Mouse (Mus musculus) liver, embryonic 13.5 days (tissue): ENCODE data around the gene Fyn. TPM values are rescaled to one million over a fixed set of nuclear protein-coding genes. Genes with fewer than 3 reads are reported as not detected.

Source experiments
- ATAC-seq: fragments of 200-750 bp; cut with Nextera tagmentation; 2 replicates; pipeline ENCODE4 v1.8.0; 2017; ENCODE audit warnings: low read depth, mild to moderate bottlenecking, moderate number of reproducible peaks, moderate library complexity
- DNase-seq: peaks from one replicate; pipeline ENCODE4 v3.0.0; 2022
- H3K27ac ChIP-seq: fragments of 300-500 bp; sonication (generic); 2 replicates; pipeline ENCODE4 v1.5.1; 2015; ENCODE audit warnings: moderate library complexity, mild to moderate bottlenecking, inconsistent platforms
- H3K27me3 ChIP-seq: fragments of 300-500 bp; sonication (generic); 2 replicates; pipeline ENCODE4 v1.6.1; 2015; ENCODE audit warnings: mild to moderate bottlenecking, inconsistent platforms
- H3K36me3 ChIP-seq: fragments of 300-500 bp; sonication (generic); 2 replicates; pipeline ENCODE4 v1.6.1; 2015; ENCODE audit warnings: mild to moderate bottlenecking, inconsistent platforms
- H3K4me1 ChIP-seq: fragments of 300-500 bp; sonication (generic); replicated peaks from 2 replicates; pipeline ENCODE4 v1.6.1; 2015; ENCODE audit warnings: inconsistent platforms
- H3K4me2 ChIP-seq: fragments of 300-500 bp; sonication (generic); 2 replicates; pipeline ENCODE4 v1.6.1; 2015; ENCODE audit warnings: inconsistent platforms, mild to moderate bottlenecking, moderate library complexity
- H3K4me3 ChIP-seq: fragments of 300-500 bp; sonication (generic); replicated peaks from 2 replicates; pipeline ENCODE4 v1.5.1; 2015; ENCODE audit warnings: mild to moderate bottlenecking, inconsistent platforms
- H3K9ac ChIP-seq: fragments of 300-500 bp; sonication (generic); 2 replicates; pipeline ENCODE4 v1.6.1; 2015; ENCODE audit warnings: mild to moderate bottlenecking, inconsistent platforms
- H3K9me3 ChIP-seq: fragments of 300-500 bp; sonication (generic); replicated peaks from 2 replicates; pipeline ENCODE4 v1.6.1; 2016; ENCODE audit warnings: inconsistent platforms
- WGBS: fragments of 180-500 bp; shearing (Covaris S2); methylation state at CpG from one replicate; pipeline ENCODE4 v1.1.7; 2015; ENCODE audit not compliant: insufficient replicate concordance; 5-methylcytosine and 5-hydroxymethylcytosine counted together
- polyA plus RNA-seq: library from polyadenylated mRNA; unstranded; fragments of >200 nt; fragmentation: Nextera tagmentation; extraction: Ambion mirVana; gene quantifications from 2 replicates; pipeline ENCODE4 v1.2.1, GENCODE M21; 2015

Gene Fyn
- polyA plus RNA-seq, 1 experiment from 2014 or later = 6.5 TPM

DNA sequence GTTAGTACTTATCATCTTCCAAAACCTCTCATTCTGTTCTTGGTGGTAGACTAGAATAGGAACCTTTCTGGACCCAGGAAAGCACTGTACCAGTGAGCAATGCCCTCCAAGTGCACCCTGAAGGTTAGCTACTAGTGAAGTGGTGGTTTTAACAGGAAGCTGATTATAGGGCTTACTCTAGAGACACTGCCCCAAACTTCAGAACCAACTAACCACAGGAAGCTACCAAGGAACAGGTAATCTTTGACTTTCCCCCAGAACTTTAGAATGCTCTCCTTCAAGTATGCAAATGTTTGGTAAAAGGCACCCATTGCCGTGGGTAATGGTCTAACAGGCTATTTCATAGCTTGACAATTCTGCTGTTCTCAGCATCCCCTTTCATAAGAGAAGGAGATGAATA is 231.5 kb downstream of the Fyn start:
- no peak for DNase-seq
- WGBS = 30% methylated on average over 1 of the region's 1 CpGs

DNA sequence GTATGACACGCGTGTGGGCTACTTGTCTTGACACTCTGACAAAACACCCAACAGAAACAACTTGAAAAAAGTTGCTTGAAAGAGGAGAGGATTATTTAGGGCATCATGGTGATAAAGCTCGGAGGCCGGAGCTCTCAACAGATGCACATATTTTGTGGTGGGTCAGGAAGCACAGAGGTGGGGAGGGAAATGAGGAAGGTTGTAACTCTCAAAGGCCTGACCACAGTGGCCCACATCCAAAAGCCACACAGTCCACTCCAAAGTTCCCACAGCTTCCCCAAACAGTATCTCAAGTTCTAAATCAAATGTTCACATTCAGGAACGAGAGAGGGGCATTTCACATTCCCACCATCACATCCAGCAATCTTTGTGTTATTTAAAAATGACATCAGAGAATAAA is 232.4 kb downstream of the Fyn start:
- DNase-seq (no peak), ATAC-seq (no peak)
- no peaks in the 10 kb centered on the region for H3K4me1 ChIP-seq
- H3K27me3 ChIP-seq = no peaks in the 10 kb centered on the region
- H3K4me3 ChIP-seq = no peak overlapping the region
- H3K27ac ChIP-seq = no peak overlapping the region
- WGBS = 31% methylated on average over 5 of the region's 5 CpGs
- no peaks in the 10 kb centered on the region for H3K9me3 ChIP-seq
- H3K9ac ChIP-seq = no peak overlapping the region
- H3K36me3 ChIP-seq = no peaks in the 10 kb centered on the region
- H3K4me2 ChIP-seq = no peak overlapping the region

More for the DNA sequence above, 231.5 kb downstream of the Fyn start:
- no peak overlapping the region for H3K9ac ChIP-seq
- no peak overlapping the region for H3K27ac ChIP-seq
- H3K36me3 ChIP-seq = no peaks in the 10 kb centered on the region
- no peak overlapping the region for H3K4me3 ChIP-seq
- H3K4me2 ChIP-seq = no peak overlapping the region
- H3K27me3 ChIP-seq = no peaks in the 10 kb centered on the region
- ATAC-seq = no peak
- no peaks in the 10 kb centered on the region for H3K9me3 ChIP-seq
- no peaks in the 10 kb centered on the region for H3K4me1 ChIP-seq

DNA sequence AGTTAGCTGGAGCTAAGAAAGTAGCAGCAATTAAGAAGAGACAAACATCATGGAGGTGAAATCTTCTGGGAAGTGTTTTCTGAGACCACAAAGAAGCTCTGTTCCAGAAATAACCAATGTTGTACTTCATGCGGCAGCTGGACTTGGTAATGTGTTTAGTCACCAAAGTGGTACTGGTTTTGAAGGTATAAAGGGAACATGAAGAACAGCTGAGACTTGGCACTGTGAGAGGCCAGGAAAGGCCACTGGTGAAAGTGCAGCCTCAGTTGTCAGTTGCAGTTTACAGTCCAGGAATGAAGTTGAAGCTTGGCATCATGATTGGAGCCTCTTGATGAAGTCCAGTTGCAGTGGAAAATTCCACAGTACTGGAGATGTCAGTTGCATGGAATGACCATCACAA is 237.8 kb downstream of the Fyn start:
- ATAC-seq = no peak
- Histone ChIP-seq H3K36me3 (no peaks in the 10 kb centered on the region), H3K4me2 (no peak overlapping the region), H3K4me3 (no peak overlapping the region), H3K4me1 (no peaks in the 10 kb centered on the region), H3K9ac (no peak overlapping the region), H3K27ac (no peak overlapping the region), H3K9me3 (no peaks in the 10 kb centered on the region), H3K27me3 (no peaks in the 10 kb centered on the region)
- 76% methylated on average over 1 of the region's 1 CpGs for WGBS
- DNase-seq = no peak

GRCm38 (mm10) chr10:39611234-39611633 is 242.6 kb downstream of the Fyn start:
- Histone ChIP-seq H3K4me2 (no peak overlapping the region), H3K9me3 (no peaks in the 10 kb centered on the region), H3K27me3 (no peaks in the 10 kb centered on the region), H3K4me3 (no peak overlapping the region), H3K36me3 (no peaks in the 10 kb centered on the region), H3K9ac (no peak overlapping the region), H3K27ac (no peak overlapping the region), H3K4me1 (peaks cover 10% of the 10 kb centered on the region)
- DNase-seq = no peak
- no peak for ATAC-seq
- 74% methylated on average over 3 of the region's 3 CpGs for WGBS

- Histone ChIP-seq H3K4me2 (no peak overlapping the region), H3K4me1 (peaks cover 13% of the 10 kb centered on the region), H3K36me3 (no peaks in the 10 kb centered on the region), H3K9ac (no peak overlapping the region), H3K27me3 (no peaks in the 10 kb centered on the region), H3K9me3 (no peaks in the 10 kb centered on the region), H3K4me3 (no peak overlapping the region), H3K27ac (no peak overlapping the region)
- no peak for DNase-seq
- WGBS = 70% methylated on average over 2 of the region's 2 CpGs
- ATAC-seq = no peak
These were observed 243.5 kb downstream of the Fyn start for GRCm38 (mm10) chr10:39612131-39612530.

DNA sequence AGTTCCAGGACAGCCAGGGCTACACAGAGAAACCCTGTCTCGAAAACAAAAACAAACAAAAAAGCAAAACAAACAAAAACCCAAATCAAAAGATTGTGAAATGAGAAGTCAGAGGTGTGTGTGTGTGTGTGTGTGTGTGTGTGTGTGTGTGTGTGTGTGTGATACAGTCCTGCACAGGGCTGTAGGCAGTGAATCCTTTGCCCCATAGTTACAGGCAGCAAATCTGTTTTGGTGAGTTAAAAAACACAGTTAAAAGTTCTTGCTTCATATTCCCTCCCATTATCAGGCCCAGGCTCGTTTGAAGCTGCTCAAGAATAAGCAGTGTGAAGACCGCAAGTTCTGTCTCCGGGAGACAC is 244.0 kb downstream of the Fyn start, which contains the start of gene Traf3ip2:
TSS of gene Traf3ip2 (plus strand) at position 302 of the 356 bp plus-strand sequence.
- Histone ChIP-seq H3K9me3 (no peaks in the 10 kb centered on the region), H3K4me1 (peaks cover 13% of the 10 kb centered on the region), H3K27me3 (no peaks in the 10 kb centered on the region), H3K36me3 (no peaks in the 10 kb centered on the region), H3K9ac (peak within 1 kb of the TSS; percentile 36; the same call in 1 of the 2 replicates), H3K4me2 (peak within 1 kb of the TSS; percentile 62), H3K27ac (peak within 1 kb of the TSS; percentile 61), H3K4me3 (peak within 1 kb of the TSS; percentile 44)
- WGBS = 25% methylated on average over 4 of the region's 4 CpGs
- DNase-seq (no peak), ATAC-seq (no peak)

DNA sequence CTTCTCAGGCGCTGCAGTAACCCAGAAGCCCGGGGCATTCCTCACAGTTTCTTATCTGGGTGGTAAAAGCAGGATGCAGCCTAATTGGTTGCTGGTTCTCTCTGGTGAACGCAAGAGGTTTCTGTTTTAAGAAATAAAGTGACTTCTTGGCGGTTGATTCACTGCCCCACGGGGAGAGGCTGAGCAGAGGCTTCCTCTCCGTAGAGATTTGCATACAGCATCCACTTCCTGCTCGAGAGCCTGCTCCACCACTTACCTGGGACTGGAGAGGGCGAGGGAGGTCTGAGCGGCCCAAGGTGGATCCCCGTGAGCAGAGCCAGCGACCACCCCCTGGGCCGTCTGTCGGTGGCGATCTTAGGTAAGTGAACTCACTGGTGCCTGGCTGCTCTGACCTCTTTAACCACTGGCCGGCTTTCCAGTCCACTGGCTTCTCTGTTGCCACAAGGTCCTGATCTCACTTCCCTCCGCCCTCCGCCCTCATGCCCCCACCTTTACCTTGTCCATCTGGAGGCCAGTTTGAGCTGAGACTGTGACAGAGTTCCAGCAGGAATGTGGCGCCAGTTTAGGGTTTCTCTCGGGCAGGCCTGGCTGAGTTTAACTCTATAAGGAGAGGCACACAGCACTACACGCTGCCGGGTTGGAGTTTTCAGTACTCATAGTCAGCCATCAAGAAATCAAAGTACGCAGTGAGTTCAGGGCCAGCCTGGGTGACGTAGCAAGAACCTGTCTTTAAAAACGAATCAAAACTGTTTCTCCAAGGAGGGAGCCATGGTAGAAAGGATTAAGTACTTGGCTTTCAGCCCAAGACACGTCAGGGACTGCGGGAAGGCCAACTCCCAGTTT is 244.6 kb downstream of the Fyn start:
- Histone ChIP-seq H3K9me3 (no peaks in the 10 kb centered on the region), H3K4me2 (peak overlapping the region; percentile 62), H3K4me1 (peaks cover 13% of the 10 kb centered on the region), H3K9ac (peak overlapping the region; percentile 36; the same call in 1 of the 2 replicates), H3K27me3 (no peaks in the 10 kb centered on the region), H3K27ac (peak overlapping the region; percentile 61), H3K4me3 (peak overlapping the region; percentile 44), H3K36me3 (no peaks in the 10 kb centered on the region)
- ATAC-seq (peak; percentile 65), DNase-seq (no peak)
- 13% methylated on average over 26 of the region's 26 CpGs for WGBS

- Histone ChIP-seq H3K4me3 (no peak overlapping the region), H3K27me3 (no peaks in the 10 kb centered on the region), H3K36me3 (no peaks in the 10 kb centered on the region), H3K9ac (no peak overlapping the region), H3K4me2 (peak overlapping the region; percentile 62), H3K27ac (0 out of 2 replicates have a peak overlapping the region, but pooled peaks have one; percentile 48), H3K4me1 (peaks cover 13% of the 10 kb centered on the region), H3K9me3 (no peaks in the 10 kb centered on the region)
- no peak for DNase-seq
- WGBS = 32% methylated on average over 2 of the region's 2 CpGs
- ATAC-seq = no peak
These were observed 245.3 kb downstream of the Fyn start for GRCm38 (mm10) chr10:39613973-39614372.

- no peak overlapping the region for H3K27ac ChIP-seq
- H3K9me3 ChIP-seq = no peaks in the 10 kb centered on the region
- no peak overlapping the region for H3K4me3 ChIP-seq
- H3K4me2 ChIP-seq = no peak overlapping the region
- 40% methylated on average over 6 of the region's 6 CpGs for WGBS
- no peak for DNase-seq
- no peaks in the 10 kb centered on the region for H3K27me3 ChIP-seq
- ATAC-seq = no peak
- H3K4me1 ChIP-seq = peaks cover 13% of the 10 kb centered on the region
- no peak overlapping the region for H3K9ac ChIP-seq
- H3K36me3 ChIP-seq = no peaks in the 10 kb centered on the region
These were observed 246.0 kb downstream of the Fyn start for GRCm38 (mm10) chr10:39614676-39615075.

Other genes starting within 250 kb of the Fyn start
- gene Fam229b, start 234.9 kb upstream of the Fyn start, polyA plus RNA-seq = 1.2 and 1.3 TPM in 2 replicates
- gene Tube1, start 234.9 kb upstream of the Fyn start, polyA plus RNA-seq = 5.9 and 7.6 TPM in 2 replicates
- 0.13 TPM in 1 of 2 replicates, not detected in the other for gene Ccn6, start 205.1 kb upstream of the Fyn start, polyA plus RNA-seq
- 1.9 and 2.2 TPM in 2 replicates for gene Traf3ip2, start 244.1 kb downstream of the Fyn start, polyA plus RNA-seq